Mouse (Mus musculus) T-helper 1 cell (primary cell): Measurements from ENCODE around the gene Gramd4.

Experiments
- in situ Hi-C: fragments of 300-600 bp; cut with MboI, MseI; formaldehyde crosslinking; loops from one replicate; pipeline ENCODE4 v1.15.1; 2025; ENCODE audit warnings: high pct_unique_total_duplicates

Gene Gramd4

DNA sequence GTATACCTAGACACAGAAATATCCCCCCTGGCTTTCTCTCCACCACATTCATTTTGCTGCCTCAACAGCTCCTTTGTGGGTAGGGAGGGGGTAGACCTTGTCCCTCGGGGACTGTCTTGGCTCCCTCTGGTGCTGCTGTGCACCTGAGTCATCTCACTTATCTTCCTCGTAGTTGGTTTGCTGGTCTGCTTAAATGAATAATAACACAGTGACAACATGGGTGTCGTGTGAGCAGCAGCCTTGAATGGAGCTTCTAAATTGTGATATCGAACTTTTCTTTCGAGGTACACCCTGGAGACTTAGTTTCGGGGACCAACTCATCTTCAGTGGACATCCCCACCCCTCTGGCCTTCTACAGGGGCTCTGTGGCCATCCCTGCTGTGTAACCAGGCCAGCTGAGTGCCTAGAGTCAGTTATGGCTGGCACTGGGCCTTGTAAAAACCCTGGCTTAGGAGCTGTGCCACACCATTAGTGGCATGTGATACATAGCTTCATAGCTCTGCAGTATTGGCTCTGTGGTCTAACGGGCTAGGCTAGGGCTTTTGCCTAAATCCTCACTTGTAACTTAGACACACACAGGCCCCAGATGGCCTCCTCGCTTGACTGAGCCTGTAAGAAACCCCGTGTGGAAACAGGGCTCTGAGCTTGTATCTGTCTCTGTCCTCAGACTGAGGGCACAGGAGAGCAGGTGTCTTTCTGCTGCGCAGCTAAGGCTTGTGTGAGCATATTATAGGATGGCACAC lies 53.0 kb downstream of the Gramd4 start:
- in situ Hi-C loops: no loop called here

DNA sequence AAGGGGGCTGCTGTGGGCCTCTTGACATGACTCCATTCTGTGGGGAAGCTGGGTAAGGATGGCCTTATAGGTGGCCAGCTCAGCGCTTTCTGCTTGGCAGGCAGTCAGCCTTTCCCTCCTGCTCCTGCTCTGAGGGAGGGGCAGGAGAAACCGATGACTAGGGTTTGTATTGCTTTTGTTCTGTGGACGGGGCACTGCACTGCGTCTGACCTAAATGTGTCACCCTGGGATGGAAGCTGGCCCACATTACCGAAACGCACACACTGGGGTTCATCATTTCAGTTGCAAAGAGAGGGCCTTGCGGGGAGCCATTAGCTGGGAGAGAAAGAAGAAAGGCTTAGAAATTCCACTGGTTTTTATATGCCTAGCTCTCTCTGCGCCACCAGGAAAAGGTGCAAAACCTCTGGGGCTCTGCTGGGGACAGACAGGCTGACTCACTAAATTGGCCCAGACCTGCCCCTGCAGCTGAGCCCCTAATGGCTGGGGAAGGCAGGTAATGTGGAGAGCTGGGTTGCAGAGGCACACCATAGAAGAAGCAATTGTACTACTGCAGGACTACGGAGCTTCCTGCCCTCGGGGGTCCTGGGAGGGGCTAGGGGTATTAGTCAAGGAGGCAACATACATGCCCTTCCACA lies 55.3 kb downstream of the Gramd4 start:
- in situ Hi-C loops: no loop called here

DNA sequence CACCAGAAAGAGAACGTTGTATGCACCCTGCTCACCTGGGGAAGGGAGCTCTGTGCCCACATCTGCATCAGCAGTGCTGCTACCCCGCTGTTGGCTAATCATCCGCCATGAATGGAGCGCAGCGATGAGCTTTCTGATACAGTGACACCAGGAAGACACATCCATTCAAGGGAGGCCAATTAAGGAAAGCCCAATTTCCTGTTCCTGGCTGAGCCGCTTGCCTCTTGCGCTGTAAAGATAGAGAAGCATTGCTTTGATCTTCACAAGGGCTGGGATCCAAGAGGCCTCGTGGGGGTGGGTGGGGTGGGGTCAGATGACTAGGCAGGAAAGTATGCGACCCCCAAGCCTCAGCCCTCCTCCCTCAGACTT lies 55.8 kb downstream of the Gramd4 start:
- in situ Hi-C loops: no loop called here

DNA sequence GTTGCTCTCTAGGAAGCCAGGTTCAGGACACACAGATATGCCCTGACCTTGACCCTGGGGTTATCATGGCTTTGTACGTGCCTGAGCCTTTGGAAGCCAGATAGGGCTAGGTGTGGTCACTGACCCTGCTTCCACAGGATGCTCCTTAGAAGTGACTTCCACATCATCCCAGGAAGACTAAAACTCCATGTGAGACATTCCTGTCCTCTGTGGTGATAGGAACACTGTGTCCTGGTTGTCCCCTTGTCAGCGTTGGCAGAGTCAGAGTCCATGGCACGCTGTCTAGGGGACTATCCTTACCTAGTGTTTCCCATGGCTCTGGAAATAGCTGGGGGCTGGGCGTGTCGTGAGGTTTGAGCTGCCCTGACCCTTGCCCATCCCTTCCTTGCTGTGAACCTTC lies 58.9 kb downstream of the Gramd4 start:
- in situ Hi-C loops: no loop called here

DNA sequence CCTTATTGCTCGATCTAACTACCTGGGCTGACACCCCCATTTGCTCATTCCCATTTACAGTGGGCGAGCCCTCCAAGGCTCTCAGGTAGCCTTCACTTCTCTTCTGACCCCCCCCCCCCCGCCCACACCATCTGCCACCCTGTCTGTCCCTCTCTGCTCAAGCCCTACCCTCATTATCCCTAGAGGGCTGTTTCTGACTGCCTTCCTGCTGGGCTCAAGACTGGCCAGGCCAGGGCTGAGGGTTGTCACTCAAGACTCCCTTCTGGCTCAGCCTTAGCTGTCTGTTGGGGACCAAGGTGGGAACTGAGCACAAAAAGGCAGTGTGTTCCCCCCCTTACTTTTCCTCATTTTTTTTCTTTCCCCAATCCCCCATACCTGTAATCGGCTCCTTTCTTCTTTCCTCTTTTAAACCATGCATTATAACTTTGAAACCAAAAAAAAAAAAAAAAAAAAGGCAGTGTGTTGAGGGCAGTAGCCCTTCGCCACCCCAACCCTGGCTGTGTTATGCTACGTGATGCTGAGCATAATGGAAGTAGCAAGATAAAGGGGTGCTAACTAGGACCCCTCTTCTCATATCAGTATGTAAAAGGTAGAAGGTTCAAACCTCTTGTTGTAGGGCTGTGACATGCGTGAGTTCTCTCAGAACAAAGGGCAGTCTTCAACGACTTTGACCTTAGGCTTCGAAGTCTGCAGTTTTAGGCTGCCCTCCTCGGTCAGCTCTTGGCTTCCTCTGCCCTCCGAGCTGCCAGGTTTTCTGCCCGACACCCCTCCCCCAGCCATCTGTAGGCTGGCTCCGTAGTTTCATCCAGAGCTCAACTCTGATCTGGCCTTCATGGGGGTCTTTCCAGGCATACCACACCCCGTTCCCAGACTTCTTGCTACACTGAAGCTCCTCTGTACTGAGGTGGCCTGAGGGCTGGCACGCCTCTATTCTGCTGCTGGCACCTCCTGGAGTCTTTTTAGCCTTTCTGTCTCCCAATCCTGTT lies 59.9 kb downstream of the Gramd4 start:
- in situ Hi-C loops: no loop called here

DNA sequence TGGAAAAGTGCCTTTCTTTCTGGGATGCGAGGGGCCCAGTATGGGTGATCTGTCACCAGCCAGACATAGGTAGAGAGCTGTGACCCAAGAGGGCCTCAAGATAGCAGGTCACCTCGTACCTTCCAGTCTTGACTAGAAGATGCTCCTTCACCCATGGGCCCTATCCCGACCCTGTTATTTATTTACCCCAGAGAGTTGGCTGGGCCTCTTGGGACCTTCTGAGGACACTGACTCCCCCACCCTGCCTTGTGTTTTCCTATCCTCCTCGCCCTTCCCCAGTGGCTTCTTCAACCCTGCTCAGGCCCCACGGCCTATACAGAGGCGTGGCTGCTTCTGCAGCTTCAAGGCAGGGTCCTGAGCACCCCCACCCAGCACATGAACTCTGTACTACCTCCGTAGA lies 61.7 kb downstream of the Gramd4 start:
- in situ Hi-C loops: no loop called here

DNA sequence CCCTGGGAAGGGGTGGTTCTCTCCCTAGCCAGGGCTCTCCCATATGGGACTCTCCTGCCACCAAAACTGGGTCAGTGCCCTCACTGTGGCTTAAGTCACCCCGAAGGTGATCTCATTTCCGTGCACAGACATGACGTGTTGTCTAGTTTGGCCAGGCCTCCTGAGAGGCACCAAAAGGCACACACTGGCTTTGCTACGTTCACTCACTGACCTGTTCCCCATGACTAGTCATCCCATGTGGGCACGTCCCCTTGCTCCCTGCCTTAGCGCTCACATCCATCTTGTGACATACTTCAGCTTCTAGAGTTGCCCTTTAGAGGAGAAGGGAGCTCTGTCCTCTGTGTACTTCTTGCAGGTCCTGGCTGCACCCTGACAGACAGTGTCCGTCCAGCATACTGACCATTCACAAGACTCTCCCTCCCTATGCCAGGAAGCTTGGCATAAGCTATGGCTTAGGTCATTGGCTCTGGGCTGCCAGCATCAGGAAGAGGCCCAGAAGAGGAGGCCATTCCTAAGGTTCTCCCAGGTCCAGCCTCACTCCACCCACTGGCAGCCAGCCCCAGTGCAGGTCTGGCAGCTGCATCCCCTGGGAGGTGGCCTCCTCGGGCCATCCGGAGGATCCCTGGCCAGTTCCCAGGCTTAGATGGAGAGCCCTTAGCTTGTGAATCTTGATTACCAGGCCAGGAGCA lies 64.9 kb downstream of the Gramd4 start:
- in situ Hi-C loops: loop anchor here (5.0 kb wide), 1 partner anchor 210 kb away; no protein-coding TSS in a partner anchor

DNA sequence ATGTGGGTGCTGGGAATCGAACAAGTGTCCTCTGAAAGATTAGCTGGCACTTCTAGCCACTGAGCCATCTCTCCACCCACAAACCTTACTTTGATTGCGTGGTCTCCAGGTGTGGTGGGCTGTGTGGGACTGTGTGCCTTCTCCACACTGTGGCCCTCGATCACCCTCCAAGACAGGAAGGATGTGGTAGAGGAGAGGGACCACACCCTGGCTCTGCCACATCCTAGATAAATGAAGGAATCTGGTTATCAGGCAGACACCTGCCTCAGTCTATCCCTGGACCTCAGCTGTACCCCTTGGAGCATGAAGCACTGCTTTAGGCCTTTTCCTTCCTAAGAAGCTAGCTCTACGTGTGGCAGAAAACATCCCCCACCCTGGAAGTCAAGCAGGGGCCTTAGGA lies 65.9 kb downstream of the Gramd4 start:
- in situ Hi-C loops: loop anchor here (5.0 kb wide), 1 partner anchor 211 kb away; no protein-coding TSS in a partner anchor

DNA sequence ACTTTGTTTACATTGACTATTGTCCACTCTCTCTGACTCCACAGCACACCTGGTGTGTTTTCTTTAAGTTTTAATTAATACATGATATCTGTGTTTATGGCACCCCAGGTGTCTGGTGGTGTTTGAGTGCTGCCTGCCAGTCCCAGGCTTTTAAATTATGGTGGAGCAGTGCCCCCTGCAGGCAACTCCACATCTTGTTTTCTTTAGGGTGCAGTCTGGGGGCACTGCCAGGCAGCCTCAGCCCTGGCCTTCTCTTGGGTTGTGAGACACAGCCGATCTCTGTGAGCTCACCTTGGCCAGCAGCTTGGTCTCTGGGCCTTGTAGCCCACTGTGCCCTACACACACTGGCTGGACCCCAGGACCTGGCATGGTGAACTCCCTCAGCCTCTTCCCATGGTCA lies 66.9 kb downstream of the Gramd4 start:
- in situ Hi-C loops: loop anchor here (5.0 kb wide), 1 partner anchor 212 kb away; no protein-coding TSS in a partner anchor

DNA sequence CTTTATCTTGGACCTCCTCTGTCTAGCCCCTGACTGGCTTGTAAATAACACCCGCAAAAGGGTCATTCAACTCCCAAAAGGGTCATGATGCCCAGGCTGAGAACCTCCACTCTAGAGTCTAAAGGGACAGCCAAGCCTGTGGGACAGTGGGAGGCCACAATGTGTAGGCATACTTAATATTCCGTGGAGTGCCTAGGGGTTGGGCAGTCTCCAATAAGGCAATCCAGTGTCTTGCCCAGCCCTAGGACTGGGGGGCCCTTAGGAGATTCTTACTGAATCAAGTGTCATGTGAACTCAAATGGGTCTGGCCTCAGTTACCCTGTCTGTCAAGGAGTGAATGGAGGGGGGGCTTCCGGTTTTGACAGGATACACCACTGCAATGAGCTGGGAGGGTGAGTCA lies 71.5 kb downstream of the Gramd4 start:
- in situ Hi-C loops: no loop called here

DNA sequence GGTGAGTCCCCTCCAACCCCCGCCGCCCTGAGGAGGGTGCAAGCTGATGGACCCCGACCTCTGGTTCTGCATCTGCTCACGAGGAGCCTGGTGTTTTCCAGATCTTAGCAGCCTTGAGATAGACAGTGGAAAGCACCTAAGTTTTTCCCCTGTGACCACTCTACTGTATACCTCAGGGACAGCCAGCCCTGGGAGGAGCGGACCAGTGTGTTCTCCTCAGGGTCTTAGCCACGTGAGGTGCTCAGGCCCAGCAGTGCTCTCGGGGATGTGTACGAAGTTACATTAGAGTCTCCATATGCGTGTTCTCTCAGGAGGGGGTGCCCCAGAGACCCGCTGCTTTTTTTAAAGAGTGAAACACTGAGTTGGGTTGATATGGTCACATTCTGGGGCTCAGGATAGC lies 73.2 kb downstream of the Gramd4 start:
- in situ Hi-C loops: no loop called here

DNA sequence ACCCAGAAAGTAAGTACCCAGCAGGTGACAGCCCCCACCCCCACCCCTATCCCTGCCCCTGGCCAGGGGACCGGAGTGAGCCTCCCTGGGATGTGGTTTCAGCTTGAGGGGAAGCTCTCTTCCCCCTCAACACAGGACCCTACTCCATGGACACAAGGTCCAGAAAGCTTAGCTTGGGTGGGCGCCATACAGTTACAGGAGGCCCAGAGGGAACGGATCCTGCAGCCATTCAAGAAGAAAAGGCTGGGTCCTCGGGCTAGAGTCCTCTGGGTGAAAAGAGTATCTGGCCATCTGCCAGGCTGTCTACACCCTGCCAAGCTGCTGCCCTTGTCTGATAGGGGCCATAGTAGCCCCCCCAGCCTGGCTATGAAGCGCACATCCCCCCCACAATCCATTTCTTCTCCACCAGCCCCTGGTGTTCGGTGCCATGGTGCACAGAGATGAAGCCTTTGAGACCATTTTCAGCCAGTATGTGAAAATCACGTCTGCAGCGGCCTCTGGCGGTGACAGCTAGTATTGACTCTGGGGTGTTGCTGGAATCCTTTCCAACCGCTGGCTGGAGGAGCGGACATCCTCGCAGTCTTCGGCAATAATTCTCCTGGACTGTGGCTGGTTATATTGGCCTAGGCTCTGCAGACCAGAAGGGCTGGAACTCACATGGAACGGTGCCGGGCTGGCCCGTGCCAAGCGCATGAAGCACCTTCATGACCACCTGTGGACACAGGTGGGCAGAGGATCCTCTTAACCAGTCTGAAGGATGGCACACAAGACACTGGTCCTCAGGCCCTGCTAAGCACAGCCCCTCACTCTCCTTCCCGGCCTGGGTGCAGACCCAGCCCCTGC lies 77.7 kb downstream of the Gramd4 start:
- in situ Hi-C loops: loop anchor here (5.0 kb wide), 1 partner anchor 73 kb away; no protein-coding TSS in a partner anchor

DNA sequence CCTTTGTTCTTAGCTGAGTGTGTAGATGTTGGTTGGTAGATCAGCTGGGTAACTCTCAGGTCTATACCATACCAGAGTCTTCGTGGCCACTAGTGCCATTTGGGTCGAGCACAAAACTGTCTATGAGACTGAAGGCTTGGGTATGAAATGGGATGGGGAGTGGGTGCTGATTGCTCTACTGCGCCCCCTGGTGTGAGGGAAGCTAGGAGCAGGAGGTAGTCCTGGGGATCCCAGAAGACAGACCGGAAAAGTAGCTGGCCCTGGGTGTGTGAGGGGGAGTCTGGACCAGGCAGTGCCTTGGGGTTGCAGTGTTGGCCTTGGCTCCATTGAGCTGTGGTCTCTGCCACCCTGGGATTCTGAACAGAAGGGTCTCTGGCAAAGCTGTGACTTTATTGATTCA lies 80.1 kb downstream of the Gramd4 start:
- in situ Hi-C loops: loop anchor here (5.0 kb wide), 1 partner anchor 75 kb away; no protein-coding TSS in a partner anchor

DNA sequence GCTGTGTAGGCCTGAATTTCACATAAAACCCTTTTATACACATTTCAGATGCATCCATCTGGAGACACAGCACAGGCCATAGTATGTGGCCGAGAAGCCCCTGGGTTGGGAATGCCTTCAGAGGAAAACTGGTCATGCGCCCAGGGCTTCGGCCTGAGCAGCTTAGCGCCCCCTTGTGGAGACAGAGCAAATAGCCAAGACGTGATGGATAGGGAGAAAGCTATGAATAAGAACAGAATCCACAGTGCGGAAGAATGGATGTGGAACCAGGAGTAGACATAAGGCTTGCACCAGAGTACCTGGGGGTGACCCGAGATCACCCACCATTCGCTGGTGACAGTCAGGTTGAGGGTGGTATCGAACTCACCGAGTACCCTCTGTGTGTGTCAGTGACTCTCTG lies 82.8 kb downstream of the Gramd4 start:
- in situ Hi-C loops: no loop called here

DNA sequence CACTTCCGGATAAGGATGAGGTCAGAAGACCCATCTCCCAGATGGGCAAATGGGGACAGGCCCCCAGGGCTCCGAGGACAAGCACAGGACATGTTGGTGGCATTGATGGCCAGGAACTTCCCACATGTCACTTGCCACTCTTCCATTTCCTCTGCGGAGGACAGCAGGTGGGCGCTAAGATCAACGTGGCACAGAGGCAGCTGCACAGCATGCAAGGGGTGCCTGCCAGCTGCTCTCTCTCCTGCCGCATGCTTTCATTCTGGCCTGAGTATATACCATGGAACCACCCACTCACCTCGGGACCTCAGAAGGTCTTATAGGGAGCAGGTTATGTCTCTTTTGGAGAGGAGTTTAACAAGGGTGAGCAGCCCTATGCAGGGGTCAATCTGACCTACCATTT lies 87.1 kb downstream of the Gramd4 start:
- in situ Hi-C loops: no loop called here

DNA sequence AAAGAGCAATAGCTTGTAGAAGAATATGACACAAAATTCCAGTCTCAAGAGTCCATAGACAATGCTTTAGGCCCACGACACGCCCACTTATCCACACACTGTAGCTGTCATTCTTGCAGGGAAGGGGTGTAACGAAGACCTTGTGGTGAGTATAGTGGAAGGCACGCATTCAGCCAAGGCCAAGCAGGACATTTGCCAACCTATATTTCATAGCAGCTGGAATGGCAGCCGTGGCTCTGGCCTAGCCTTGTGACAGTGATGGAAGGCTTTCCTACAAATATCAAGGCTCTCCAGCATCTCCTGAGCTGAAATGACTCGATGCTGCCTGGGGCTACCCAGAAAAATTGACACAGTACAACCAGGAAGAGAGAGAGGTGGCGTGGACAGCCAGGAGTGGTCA lies 87.6 kb downstream of the Gramd4 start:
- in situ Hi-C loops: no loop called here

DNA sequence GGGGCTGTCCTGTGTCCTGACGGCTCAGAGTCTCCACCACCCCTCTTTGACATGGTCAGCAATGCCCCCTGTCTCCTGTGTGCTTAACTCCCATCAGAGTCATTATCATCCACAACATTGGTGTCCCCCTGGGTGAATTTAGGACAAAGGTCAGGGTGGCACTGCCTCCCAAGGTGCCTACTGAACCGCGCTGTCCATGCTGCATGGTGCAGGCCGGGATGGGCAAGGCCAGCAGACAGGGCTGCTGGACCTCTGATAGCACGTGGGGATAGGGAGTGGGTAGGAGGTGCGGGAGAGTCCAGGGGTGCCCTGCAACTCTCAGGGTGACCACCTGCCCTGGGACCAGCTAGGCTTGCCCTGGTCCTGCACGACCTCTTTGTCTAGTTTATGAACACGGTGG lies 89.4 kb downstream of the Gramd4 start:
- in situ Hi-C loops: no loop called here

DNA sequence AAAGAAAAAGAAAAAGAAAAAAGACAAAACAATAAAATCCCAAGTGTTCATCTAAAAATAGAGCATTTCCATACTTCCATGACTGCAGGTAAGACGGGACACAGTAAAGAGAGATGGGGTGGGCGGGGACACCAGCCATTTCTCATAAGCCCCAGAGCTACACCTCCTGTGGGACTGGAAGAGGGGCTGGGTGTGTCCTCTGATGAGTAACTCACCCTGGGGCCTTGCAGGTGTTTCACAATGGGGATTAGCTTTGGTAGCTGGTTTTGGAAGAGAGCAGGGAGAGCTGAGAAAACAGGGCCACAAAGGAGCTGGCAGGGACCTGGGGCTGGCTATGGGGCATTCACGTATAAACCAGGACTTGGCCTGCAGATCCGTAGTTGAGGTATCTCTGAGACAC lies 93.1 kb downstream of the Gramd4 start:
- in situ Hi-C loops: no loop called here

DNA sequence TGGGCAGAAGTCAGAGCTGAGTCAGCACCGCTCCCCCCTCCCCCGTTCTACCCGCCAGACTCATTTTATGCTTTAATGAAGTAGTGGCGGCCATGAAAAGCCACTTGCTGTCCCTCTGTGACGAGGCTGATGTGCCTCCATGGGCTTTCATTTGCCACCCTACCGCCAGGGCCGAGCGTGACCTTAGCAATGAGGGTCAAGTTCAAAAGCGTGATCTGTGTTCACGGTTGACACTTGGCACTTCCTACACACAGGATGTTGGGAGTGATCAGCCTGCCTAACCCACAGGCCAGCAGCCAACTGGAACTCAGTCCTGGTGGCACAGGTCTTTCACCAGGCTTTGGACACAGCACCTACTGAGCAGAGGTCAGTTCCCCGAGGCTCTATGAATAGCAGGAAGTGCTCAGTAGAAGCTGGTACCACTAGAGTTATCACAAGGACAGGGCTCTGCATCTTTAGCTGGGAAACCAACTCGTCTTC lies 96.0 kb downstream of the Gramd4 start:
- in situ Hi-C loops: no loop called here

DNA sequence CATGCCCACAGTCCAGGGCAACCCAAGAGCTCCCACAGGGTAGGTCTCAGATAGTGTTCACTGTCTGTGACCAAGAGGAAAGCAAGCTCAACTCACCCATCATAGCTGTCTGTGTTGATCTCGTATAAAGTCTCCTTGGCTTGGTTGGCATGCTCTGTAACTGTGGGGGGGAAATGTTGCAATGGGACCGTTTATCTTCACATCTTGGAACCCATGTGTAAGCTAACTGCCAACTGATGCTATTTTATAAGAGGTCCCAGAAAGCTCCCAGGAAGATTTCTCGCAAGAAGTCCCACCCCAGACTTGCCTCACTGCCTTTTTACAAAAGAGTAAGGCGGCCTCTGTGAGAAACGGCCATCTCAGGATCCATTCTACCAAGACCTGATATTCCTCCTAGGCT lies 99.0 kb downstream of the Gramd4 start:
- in situ Hi-C loops: no loop called here
